Mouse (Mus musculus) hindbrain, embryonic 11.5 days (tissue): Measurements from ENCODE around the gene Olfr322. TPM values are rescaled to one million over a fixed set of nuclear protein-coding genes. Genes with fewer than 3 reads are reported as not detected.
"Not testable (repeated sequence)": the region's sequence is repeated elsewhere in the genome, so short reads cannot be mapped to it uniquely, and the experiment has no call there.

Experiments used
- ATAC-seq: fragments of 200-750 bp; cut with Nextera tagmentation; 2 replicates; pipeline ENCODE4 v1.8.0; 2017; ENCODE audit warnings: mild to moderate bottlenecking, moderate TSS enrichment, moderate library complexity; ENCODE audit not compliant: low FRiP score
- DNase-seq: peaks from one replicate; pipeline ENCODE4 v3.0.0-alpha.2; 2015; ENCODE audit warnings: low spot score
- H3K27ac ChIP-seq: fragments of 300-500 bp; sonication (generic); 2 replicates; pipeline ENCODE4 v1.5.1; 2014; ENCODE audit warnings: mild to moderate bottlenecking, low read depth, low read length
- H3K27me3 ChIP-seq: fragments of 300-500 bp; sonication (generic); 2 replicates; pipeline ENCODE4 v1.6.1; 2014; ENCODE audit warnings: mild to moderate bottlenecking, low read length, moderate library complexity, mixed read lengths; ENCODE audit not compliant: control insufficient read depth, insufficient read depth
- H3K36me3 ChIP-seq: fragments of 300-500 bp; sonication (generic); 2 replicates; pipeline ENCODE4 v1.6.1; 2014; ENCODE audit warnings: mild to moderate bottlenecking, low read length, moderate library complexity, mixed read lengths; ENCODE audit not compliant: control insufficient read depth, insufficient read depth
- H3K4me1 ChIP-seq: fragments of 300-500 bp; sonication (generic); replicated peaks from 2 replicates; pipeline ENCODE4 v1.6.1; 2014; ENCODE audit warnings: low read length, mixed read lengths; ENCODE audit not compliant: control insufficient read depth, insufficient read depth
- H3K4me2 ChIP-seq: fragments of 300-500 bp; sonication (generic); replicated peaks from 2 replicates; pipeline ENCODE4 v1.6.1; 2014; ENCODE audit warnings: mild to moderate bottlenecking, low read depth, low read length
- H3K4me3 ChIP-seq: fragments of 300-500 bp; sonication (generic); 2 replicates; pipeline ENCODE4 v1.5.1; 2014; ENCODE audit warnings: low read depth, low read length
- H3K9ac ChIP-seq: fragments of 300-500 bp; sonication (generic); 2 replicates; pipeline ENCODE4 v1.6.1; 2014; ENCODE audit warnings: low read depth, low read length
- H3K9me3 ChIP-seq: fragments of 300-500 bp; sonication (generic); 2 replicates; pipeline ENCODE4 v1.6.1; 2016; ENCODE audit warnings: low read length; ENCODE audit not compliant: control insufficient read depth
- WGBS: fragments of 180-500 bp; shearing (Covaris S2); extraction: QIAGEN DNeasy Blood & Tissue Kit; methylation state at CpG from one replicate; pipeline ENCODE4 v1.1.7; 2014; 5-methylcytosine and 5-hydroxymethylcytosine counted together
- polyA plus RNA-seq: library from polyadenylated mRNA; unstranded; fragments of >200 nt; fragmentation: Nextera tagmentation; extraction: Ambion mirVana; gene quantifications from 2 replicates; pipeline ENCODE4 v1.2.1, GENCODE M21; 2014

The Olfr322 gene
- polyA plus RNA-seq, 1 experiment from 2014 or later = not detected

DNA sequence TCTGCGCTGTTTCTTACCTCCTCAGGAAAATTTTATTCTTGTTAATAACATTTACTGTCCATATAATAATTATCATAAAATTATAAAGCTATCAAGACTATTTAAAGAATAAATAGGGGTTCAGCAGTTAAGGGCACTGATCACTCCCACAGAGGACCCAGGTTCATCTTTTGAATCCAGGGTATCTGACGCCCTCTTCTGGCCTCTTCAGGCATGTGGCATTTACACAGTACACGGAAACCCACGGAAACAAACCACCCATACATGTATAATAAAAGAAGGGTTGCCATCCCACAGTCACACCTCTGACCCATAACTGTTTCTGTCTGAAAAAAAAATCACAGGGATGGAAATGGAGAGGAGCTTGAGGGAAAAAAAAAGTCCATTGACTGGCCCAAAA, 13.2 kb downstream of the Olfr322 start:
- H3K9me3 ChIP-seq = no peaks in the 10 kb centered on the region
- H3K36me3 ChIP-seq = no peaks in the 10 kb centered on the region
- H3K27me3 ChIP-seq = no peaks in the 10 kb centered on the region
- ATAC-seq (no peak), DNase-seq (no peak)
- H3K9ac ChIP-seq = no peak overlapping the region
- 54% methylated on average over 4 of the region's 4 CpGs for WGBS
- no peak overlapping the region for H3K4me3 ChIP-seq
- no peak overlapping the region for H3K27ac ChIP-seq
- no peaks in the 10 kb centered on the region for H3K4me1 ChIP-seq
- no peak overlapping the region for H3K4me2 ChIP-seq

DNA sequence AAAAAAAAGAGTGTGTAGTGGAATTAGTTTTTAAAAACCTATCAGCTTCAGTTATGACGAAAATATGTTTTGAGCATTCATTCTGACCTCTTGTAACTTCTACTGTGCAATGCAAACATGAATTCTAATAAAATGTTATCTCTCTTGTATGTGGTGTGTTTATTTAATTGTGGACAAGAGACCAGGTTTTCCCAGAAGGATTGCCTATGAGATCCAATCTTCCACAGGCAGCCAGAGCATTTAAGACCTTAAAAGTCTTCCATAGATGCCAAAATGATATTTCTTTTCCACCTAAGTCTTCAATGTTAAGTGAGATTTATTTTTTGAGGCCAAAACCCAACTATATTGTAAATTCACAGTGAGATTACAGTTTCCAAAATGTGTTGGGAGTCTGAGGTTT, 22.2 kb downstream of the Olfr322 start, which contains the start of gene Olfr320:
TSS of gene Olfr320 (plus strand) at position 301 of the 400 bp plus-strand sequence.
- no peaks in the 10 kb centered on the region for H3K36me3 ChIP-seq
- DNase-seq = no peak
- no peak within 1 kb of the TSS for H3K27ac ChIP-seq
- no peaks in the 10 kb centered on the region for H3K27me3 ChIP-seq
- no peaks in the 10 kb centered on the region for H3K9me3 ChIP-seq
- no peak within 1 kb of the TSS for H3K4me2 ChIP-seq
- H3K4me1 ChIP-seq = no peaks in the 10 kb centered on the region
- no peak within 1 kb of the TSS for H3K9ac ChIP-seq
- H3K4me3 ChIP-seq = no peak within 1 kb of the TSS
- no peak for ATAC-seq
- 87% methylated on average over 1 of the region's 1 CpGs for WGBS

DNA sequence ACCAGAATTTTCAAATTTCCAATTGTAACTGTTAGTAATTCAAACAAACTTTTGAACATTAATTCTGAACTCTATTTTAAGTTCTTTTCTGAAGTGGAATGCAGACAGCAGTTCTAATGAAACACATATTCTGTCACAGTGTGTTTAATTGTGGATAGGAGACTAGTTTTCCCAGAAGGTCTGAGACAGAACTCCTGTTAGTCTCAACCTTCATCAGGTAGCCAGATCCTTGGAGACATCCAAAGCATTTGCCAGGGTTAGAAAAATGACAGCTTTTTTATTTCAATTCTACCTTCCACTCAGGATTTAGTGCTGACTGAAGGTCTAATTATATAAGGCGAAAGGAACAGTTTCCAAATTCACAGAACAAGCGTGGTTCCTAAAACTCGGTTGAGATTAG, 40.3 kb downstream of the Olfr322 start, which contains the start of gene Olfr319:
TSS of gene Olfr319 (plus strand) at position 301 of the 400 bp plus-strand sequence.
- H3K4me3 ChIP-seq = no peak within 1 kb of the TSS
- H3K4me2 ChIP-seq = no peak within 1 kb of the TSS
- no peaks in the 10 kb centered on the region for H3K27me3 ChIP-seq
- H3K36me3 ChIP-seq = no peaks in the 10 kb centered on the region
- no peak within 1 kb of the TSS for H3K9ac ChIP-seq
- ATAC-seq (no peak), DNase-seq (no peak)
- no peaks in the 10 kb centered on the region for H3K4me1 ChIP-seq
- no peak within 1 kb of the TSS for H3K27ac ChIP-seq
- WGBS = 91% methylated on average over 3 of the region's 3 CpGs
- H3K9me3 ChIP-seq = no peaks in the 10 kb centered on the region

DNA sequence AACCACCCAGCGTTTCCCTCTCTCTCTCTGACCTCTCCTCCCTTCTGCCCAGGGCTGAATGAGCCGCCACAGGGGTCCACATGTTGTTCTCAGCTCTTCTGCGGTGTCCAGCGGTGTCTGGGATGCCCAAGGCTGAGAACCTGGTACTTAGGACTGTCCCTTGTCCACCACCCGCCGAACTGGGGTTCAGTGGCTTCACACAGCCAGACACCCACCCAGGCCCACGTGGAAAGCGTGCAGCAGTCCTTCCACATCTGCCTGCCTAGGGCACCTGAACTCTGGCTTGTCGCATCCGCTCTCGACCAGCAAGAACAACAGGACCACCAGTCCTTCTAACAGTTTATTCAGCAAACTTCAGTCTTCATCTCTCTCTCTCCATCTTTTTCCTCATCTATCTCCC, 50.5 kb downstream of the Olfr322 start:
- no peaks in the 10 kb centered on the region for H3K27me3 ChIP-seq
- ATAC-seq (no peak), DNase-seq (no peak)
- no peak overlapping the region for H3K27ac ChIP-seq
- no peaks in the 10 kb centered on the region for H3K9me3 ChIP-seq
- no peaks in the 10 kb centered on the region for H3K4me1 ChIP-seq
- H3K4me2 ChIP-seq = no peak overlapping the region
- 86% methylated on average over 11 of the region's 11 CpGs for WGBS
- H3K36me3 ChIP-seq = no peaks in the 10 kb centered on the region
- H3K4me3 ChIP-seq = no peak overlapping the region
- no peak overlapping the region for H3K9ac ChIP-seq

DNA sequence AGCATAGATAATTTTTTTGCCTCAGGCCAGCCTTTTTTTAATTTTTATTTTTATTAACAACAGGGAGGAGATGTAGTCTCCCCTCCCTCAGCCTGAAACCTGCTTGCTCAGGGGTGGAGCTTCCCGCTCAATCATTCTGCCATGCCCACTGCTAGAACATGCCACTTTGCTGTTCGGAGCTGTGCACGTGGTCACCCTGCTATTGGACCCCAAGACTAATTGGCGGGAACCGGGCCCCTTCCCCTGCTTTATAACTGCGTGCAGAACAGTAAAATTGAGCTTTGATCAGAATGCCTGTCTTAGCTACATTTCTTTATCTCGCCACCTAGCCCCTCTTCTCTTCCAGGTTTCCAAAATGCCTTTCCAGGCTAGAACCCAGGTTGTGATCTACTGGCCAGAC, 59.1 kb downstream of the Olfr322 start:
- not testable (repeated sequence) for ATAC-seq, DNase-seq, H3K4me3 ChIP-seq, H3K9ac ChIP-seq, H3K9me3 ChIP-seq, H3K4me2 ChIP-seq, H3K27me3 ChIP-seq, H3K27ac ChIP-seq, H3K4me1 ChIP-seq, H3K36me3 ChIP-seq
- 89% methylated on average over 6 of the region's 7 CpGs for WGBS

Other genes with a start within 250 kb of the Olfr322 start
- gene 1810065E05Rik, start 237.7 kb upstream of the Olfr322 start, polyA plus RNA-seq = not detected in 2 replicates
- not detected in 2 replicates for gene Gm12253, start 226.2 kb upstream of the Olfr322 start, polyA plus RNA-seq
- not detected in 2 replicates for gene Lypd9, start 205.9 kb upstream of the Olfr322 start, polyA plus RNA-seq
- not detected in 2 replicates for gene Olfr30, start 196.5 kb upstream of the Olfr322 start, polyA plus RNA-seq
- not detected in 2 replicates for gene Olfr332, start 166.2 kb upstream of the Olfr322 start, polyA plus RNA-seq
- gene Olfr331, start 156.2 kb upstream of the Olfr322 start, polyA plus RNA-seq = not detected in 2 replicates
- gene Olfr330, start 123.9 kb upstream of the Olfr322 start, polyA plus RNA-seq = not detected in 2 replicates
- not detected in 2 replicates for gene Olfr329-ps, start 112.4 kb upstream of the Olfr322 start, polyA plus RNA-seq
- 0.09 TPM in 1 of 2 replicates, not detected in the other for gene Olfr328, start 103.1 kb upstream of the Olfr322 start, polyA plus RNA-seq
- gene Olfr224, start 88.2 kb upstream of the Olfr322 start, polyA plus RNA-seq = not detected in 2 replicates
- not detected in 2 replicates for gene Olfr325, start 81.1 kb upstream of the Olfr322 start, polyA plus RNA-seq
- gene Olfr324, start 63.7 kb upstream of the Olfr322 start, polyA plus RNA-seq = not detected in 2 replicates
- gene 2210407C18Rik, start 42.7 kb upstream of the Olfr322 start, polyA plus RNA-seq = not detected in 2 replicates
- gene Olfr323, start 28.3 kb upstream of the Olfr322 start, polyA plus RNA-seq = not detected in 2 replicates
- gene Trim58, start 18.3 kb upstream of the Olfr322 start, polyA plus RNA-seq = 0.27 and 0.62 TPM in 2 replicates
- gene Olfr320, start 22.3 kb downstream of the Olfr322 start, polyA plus RNA-seq = not detected in 2 replicates
- gene Olfr319, start 40.4 kb downstream of the Olfr322 start, polyA plus RNA-seq = not detected in 2 replicates
- gene Olfr318, start 65.2 kb downstream of the Olfr322 start, polyA plus RNA-seq = not detected in 2 replicates
- not detected in 2 replicates for gene Olfr317, start 80.4 kb downstream of the Olfr322 start, polyA plus RNA-seq
- not detected in 2 replicates for gene Olfr316, start 94.0 kb downstream of the Olfr322 start, polyA plus RNA-seq
- gene Olfr315, start 114.4 kb downstream of the Olfr322 start, polyA plus RNA-seq = not detected in 2 replicates
- gene Olfr314, start 124.2 kb downstream of the Olfr322 start, polyA plus RNA-seq = not detected in 2 replicates
- gene Fam183b, start 143.2 kb downstream of the Olfr322 start, polyA plus RNA-seq = 8.2 and 10.1 TPM in 2 replicates
- gene Olfr313, start 156.2 kb downstream of the Olfr322 start, polyA plus RNA-seq = not detected in 2 replicates
- 0.05 TPM in 1 of 2 replicates, not detected in the other for gene Olfr312, start 170.5 kb downstream of the Olfr322 start, polyA plus RNA-seq
- gene Olfr311, start 180.5 kb downstream of the Olfr322 start, polyA plus RNA-seq = not detected in 2 replicates
- gene Gm12258, start 188.4 kb downstream of the Olfr322 start, polyA plus RNA-seq = 16.1 and 16.6 TPM in 2 replicates
- gene 2810021J22Rik, start 208.4 kb downstream of the Olfr322 start, polyA plus RNA-seq = 11.4 and 11.9 TPM in 2 replicates
- 6.5 and 7.5 TPM in 2 replicates for gene Zfp39, start 245.4 kb downstream of the Olfr322 start, polyA plus RNA-seq